ENCODE assay signal across 22 mouse cellular contexts in genomic region chr6:33972801-33973200, GRCm38 (mm10). TPM values are rescaled to one million over a fixed set of nuclear protein-coding genes. Genes with fewer than 3 reads are reported as not detected.
DNase-seq lines count a peak whose midpoint lies in the region; ATAC-seq and TF ChIP-seq lines count a peak whose summit lies in the region.
"Had no signal": no experiment of that assay in that cellular context is flagged by ENCODE, and none has a peak within 500 bp of the region (broad histone marks: within the 10 kb centered on the region; RNA-seq: fewer than 3 reads in every experiment).

No protein-coding gene starts in this region.

- H3K9ac ChIP-seq in midbrain, embryonic 11.5 days (ENCODE audit: low read length), result no peak overlapping the region
- H3K9ac ChIP-seq in midbrain, postnatal 0 days (replicated peaks; ENCODE audit: low read length, poor library complexity, severe bottlenecking), result no peak overlapping the region
- H3K9ac ChIP-seq: embryonic facial prominence, embryonic 13.5 days; embryonic facial prominence, embryonic 15.5 days; forebrain, embryonic 12.5 days had no signal

- ATAC-seq in midbrain, embryonic 11.5 days (ENCODE audit: low FRiP score), result no peak
- no peak for ATAC-seq in midbrain, postnatal 0 days (ENCODE audit: low FRiP score)
- ATAC-seq in Patski, result no peak
- ATAC-seq: forebrain, embryonic 14.5 days; forebrain, embryonic 16.5 days had no signal

- H3K4me2 ChIP-seq in midbrain, embryonic 11.5 days, result no peak overlapping the region
- H3K4me2 ChIP-seq in midbrain, postnatal 0 days (ENCODE audit: low read depth, low read length, poor library complexity, severe bottlenecking), result no peak overlapping the region
- H3K4me2 ChIP-seq: embryonic facial prominence, embryonic 13.5 days; embryonic facial prominence, embryonic 15.5 days; forebrain, embryonic 12.5 days had no signal

- no peaks in the 10 kb centered on the region for H3K9me3 ChIP-seq in midbrain, embryonic 11.5 days (ENCODE audit: control insufficient read depth, low read length)
- H3K9me3 ChIP-seq in midbrain, postnatal 0 days (ENCODE audit: low read length), result no peaks in the 10 kb centered on the region
- H3K9me3 ChIP-seq: embryonic facial prominence, embryonic 13.5 days; embryonic facial prominence, embryonic 15.5 days; forebrain, embryonic 10.5 days; forebrain, embryonic 12.5 days had no signal

- POLR2A ChIA-PET in Patski (lab: Charles Lee), result no interaction called here

- WGBS in midbrain, embryonic 11.5 days, result 88% methylated on average over 5 of the region's 5 CpGs
- WGBS in midbrain, postnatal 0 days, result 92% methylated on average over 5 of the region's 5 CpGs

- no peaks in the 10 kb centered on the region for H3K36me3 ChIP-seq in midbrain, embryonic 11.5 days (ENCODE audit: control insufficient read depth, insufficient read depth, low read length)
- peaks cover 3% of the 10 kb centered on the region; the same call in 1 of the 2 replicates for H3K36me3 ChIP-seq in midbrain, postnatal 0 days (ENCODE audit: insufficient read depth, low read length)
- H3K36me3 ChIP-seq: embryonic facial prominence, embryonic 15.5 days; forebrain, embryonic 10.5 days; forebrain, embryonic 12.5 days had no signal

- CTCF ChIA-PET in Patski (lab: Charles Lee), result interaction anchor here (0.8 to 0.9 kb wide), 2 partner anchors 10 to 14 kb away, joined by 3 read pairs; no protein-coding TSS in a partner anchor

- no peak for TF ChIP-seq CTCF in midbrain, postnatal 0 days (IDR thresholded peaks at IDR 0.05)
- TF ChIP-seq CTCF in Patski (IDR thresholded peaks at IDR 0.05), result no peak

- no peak overlapping the region for H3K4me3 ChIP-seq in midbrain, embryonic 11.5 days (ENCODE audit: low read depth, low read length)
- no peak overlapping the region for H3K4me3 ChIP-seq in midbrain, postnatal 0 days (ENCODE audit: low read depth, low read length)
- H3K4me3 ChIP-seq: embryonic facial prominence, embryonic 13.5 days; embryonic facial prominence, embryonic 15.5 days; erythroblast, embryonic 14.5 days; forebrain, embryonic 10.5 days; forebrain, embryonic 12.5 days had no signal

- H3K27me3 ChIP-seq in midbrain, embryonic 11.5 days (ENCODE audit: control insufficient read depth, insufficient read depth, low read length), result no peaks in the 10 kb centered on the region
- H3K27me3 ChIP-seq in midbrain, postnatal 0 days (ENCODE audit: insufficient read depth, low read length), result no peaks in the 10 kb centered on the region
- H3K27me3 ChIP-seq in Patski, result no peaks in the 10 kb centered on the region
- H3K27me3 ChIP-seq: embryonic facial prominence, embryonic 13.5 days; embryonic facial prominence, embryonic 15.5 days; forebrain, embryonic 12.5 days had no signal

- no peak overlapping the region for H3K27ac ChIP-seq in midbrain, embryonic 11.5 days (ENCODE audit: low read depth, low read length)
- no peak overlapping the region for H3K27ac ChIP-seq in midbrain, postnatal 0 days (ENCODE audit: low read depth, low read length)
- H3K27ac ChIP-seq: embryonic facial prominence, embryonic 13.5 days; embryonic facial prominence, embryonic 15.5 days; forebrain, embryonic 10.5 days; forebrain, embryonic 12.5 days had no signal

- peak; percentile 31 for DNase-seq in midbrain, embryonic 11.5 days (ENCODE audit: low spot score, missing footprints)
- no peak for DNase-seq in midbrain, postnatal 0 days (ENCODE audit: low spot score)
- DNase-seq in 3T3-L1 (ENCODE audit: low read depth, low spot score) (peak; percentile 73), Patski (ENCODE audit: low read depth, low spot score) (peak; percentile 2)
- DNase-seq in right cerebral cortex, postnatal 25 days, result no peak
- no peak for DNase-seq in layer of hippocampus, adult 8-10 months (ENCODE audit: low spot score in 2 of 2)
- DNase-seq: adrenal gland, adult 2 months; adrenal gland, postnatal 25 days; cerebellum, adult 11 months; cerebellum, adult 18-20 months; cerebellum, adult 8-10 months; cerebellum, adult 9-11 months; cerebellum, postnatal 14 days; cerebellum, postnatal 36 days; embryo, embryonic 11 days had no signal

- H3K4me1 ChIP-seq in midbrain, embryonic 11.5 days (ENCODE audit: control insufficient read depth, insufficient read depth, low read length), result peaks cover 7% of the 10 kb centered on the region; the same call in 1 of the 2 replicates
- H3K4me1 ChIP-seq in midbrain, postnatal 0 days (ENCODE audit: insufficient read depth, low read length), result no peaks in the 10 kb centered on the region

- in situ Hi-C loops in Patski (cut with MboI; ENCODE audit: low pct_unique_long_range_greater_than_20kb), result no loop called here

RNA-seq across cellular contexts. Expression of gene Lrguk, which starts 56.4 kb away (rescaled TPM):
- polyA plus RNA-seq in midbrain, embryonic 11.5 days (2014; fragmentation: Nextera tagmentation; extraction: Ambion mirVana), result 0.78 and 1.7 TPM in 2 replicates
- total RNA-seq in midbrain, postnatal 0 days (2014; rRNA removed), result 1.6 and 1.9 TPM in 2 replicates
- 1.0 TPM in 2 replicates for polyA plus RNA-seq in midbrain, postnatal 0 days (2015; fragmentation: Nextera tagmentation; extraction: Ambion mirVana)
- 2.7 TPM for polyA plus RNA-seq in Patski (2021)
- 1 to 10 TPM; 2.0 to 4.2 (median 3.4) TPM for total RNA-seq in layer of hippocampus, adult 8-10 months (2022)
- polyA plus RNA-seq: erythroblast, embryonic 14.5 days had no signal

Comparison
In these comparisons a context has a peak if more than half of its experiments do, and no peak if none do; other contexts are left out.
1. DNase-seq: peak in midbrain, embryonic 11.5 days (single experiment), 3T3-L1 (single experiment) and Patski (single experiment); none in midbrain, postnatal 0 days (single experiment), right cerebral cortex, postnatal 25 days (single experiment) and layer of hippocampus, adult 8-10 months (0 of 2).